Mouse (Mus musculus) forebrain, embryonic 14.5 days (tissue): ENCODE results near the gene Wbp1l. TPM values are rescaled to one million over a fixed set of nuclear protein-coding genes. Genes with fewer than 3 reads are reported as not detected.

ENCODE experiments used
- ATAC-seq: fragments of 200-750 bp; cut with Nextera tagmentation; 2 replicates; pipeline ENCODE4 v1.8.0; 2017; ENCODE audit warnings: mild to moderate bottlenecking, moderate library complexity
- DNase-seq: peaks from one replicate; pipeline ENCODE4 v3.0.0-alpha.2; 2015; ENCODE audit warnings: low spot score
- H3K27ac ChIP-seq: fragments of 300-500 bp; sonication (generic); 2 replicates; pipeline ENCODE4 v1.5.1; 2014; ENCODE audit warnings: low read depth, mild to moderate bottlenecking, control low read depth, low read length, moderate library complexity
- H3K27me3 ChIP-seq: fragments of 300-500 bp; sonication (generic); replicated peaks from 2 replicates; pipeline ENCODE4 v1.6.1; 2014; ENCODE audit warnings: low read length, control low read depth, mixed read lengths; ENCODE audit not compliant: control insufficient read depth, insufficient read depth
- H3K36me3 ChIP-seq: fragments of 300-500 bp; sonication (generic); 2 replicates; pipeline ENCODE4 v1.6.1; 2014; ENCODE audit warnings: low read length, control low read depth; ENCODE audit not compliant: control insufficient read depth, insufficient read depth
- H3K4me1 ChIP-seq: fragments of 300-500 bp; sonication (generic); 2 replicates; pipeline ENCODE4 v1.6.1; 2014; ENCODE audit warnings: antibody characterized with exemption, low read length, control low read depth; ENCODE audit not compliant: control insufficient read depth, insufficient read depth
- H3K4me2 ChIP-seq: fragments of 300-500 bp; sonication (generic); 2 replicates; pipeline ENCODE4 v1.6.1; 2014; ENCODE audit warnings: mild to moderate bottlenecking, control low read depth, low read length
- H3K4me3 ChIP-seq: fragments of 300-500 bp; sonication (generic); 2 replicates; pipeline ENCODE4 v1.5.1; 2014; ENCODE audit warnings: low read depth, low read length, control low read depth
- H3K9ac ChIP-seq: fragments of 300-500 bp; sonication (generic); 2 replicates; pipeline ENCODE4 v1.6.1; 2014; ENCODE audit warnings: mild to moderate bottlenecking, low read length, control low read depth, moderate library complexity
- H3K9me3 ChIP-seq: fragments of 300-500 bp; sonication (generic); replicated peaks from 2 replicates; pipeline ENCODE4 v1.6.1; 2016; ENCODE audit warnings: low read length, control low read depth, mixed read lengths; ENCODE audit not compliant: control insufficient read depth
- WGBS: fragments of 180-500 bp; shearing (Covaris S2); extraction: QIAGEN DNeasy Blood & Tissue Kit; methylation state at CpG from one replicate; pipeline ENCODE4 v1.1.7; 2014; 5-methylcytosine and 5-hydroxymethylcytosine counted together
- polyA plus RNA-seq: library from polyadenylated mRNA; unstranded; fragments of >200 nt; fragmentation: Nextera tagmentation; extraction: Ambion mirVana; gene quantifications from 2 replicates; pipeline ENCODE4 v1.2.1, GENCODE M21; 2014

Gene Wbp1l
- polyA plus RNA-seq, 1 experiment from 2014 or later: 23.6 TPM

DNA sequence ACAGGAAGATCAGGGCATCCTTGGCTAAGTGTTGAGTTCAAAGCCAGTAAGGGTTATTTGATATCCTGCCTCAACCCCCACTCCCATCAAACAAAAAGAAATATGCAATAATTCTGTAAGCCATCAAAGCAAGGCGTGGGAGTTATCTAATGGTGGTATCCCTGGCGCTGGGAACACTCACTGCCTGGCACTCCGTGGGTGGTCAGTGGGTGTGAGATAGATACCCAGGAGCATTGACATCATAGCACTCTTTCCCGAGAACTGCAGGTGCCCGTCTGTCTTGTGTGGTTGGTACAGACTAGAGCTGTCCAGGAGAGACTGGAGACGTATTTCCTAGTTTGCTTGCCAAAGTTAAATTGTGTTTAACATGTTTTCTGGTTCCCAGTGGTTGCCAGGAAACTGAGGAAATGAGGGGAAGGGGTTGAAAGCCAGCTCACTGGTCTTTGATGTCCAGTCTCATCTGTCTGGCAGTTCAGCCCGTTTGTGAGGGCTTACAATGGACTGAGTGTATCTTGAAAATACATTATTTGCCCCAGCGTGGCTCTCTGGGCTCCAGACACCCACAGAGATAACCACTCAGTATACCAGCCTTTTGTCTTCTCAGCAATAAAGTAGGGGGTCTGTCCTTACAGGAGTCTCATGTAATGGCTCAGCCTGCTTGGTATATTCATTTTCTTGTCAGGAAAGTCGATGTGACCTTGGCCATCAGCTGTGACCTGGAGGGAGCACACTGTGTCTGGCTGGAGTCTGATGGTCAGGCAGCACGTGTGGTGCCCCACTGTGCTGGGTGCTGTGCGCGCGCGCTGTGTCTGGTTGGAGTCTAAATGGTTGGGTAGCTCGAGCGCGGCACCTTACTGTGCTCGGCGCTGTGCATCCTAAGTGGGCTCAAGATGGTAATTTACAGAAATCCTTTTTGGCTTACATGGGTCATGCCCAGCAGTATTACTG lies 22.6 kb downstream of the Wbp1l start:
- no peaks in the 10 kb centered on the region for H3K27me3 ChIP-seq
- H3K4me3 ChIP-seq: no peak overlapping the region
- H3K9me3 ChIP-seq: no peaks in the 10 kb centered on the region
- DNase-seq: no peak
- 69% methylated on average over 19 of the region's 19 CpGs for WGBS
- H3K4me2 ChIP-seq: no peak overlapping the region
- no peak overlapping the region for H3K27ac ChIP-seq
- ATAC-seq: no peak
- peaks cover 13% of the 10 kb centered on the region for H3K4me1 ChIP-seq
- H3K36me3 ChIP-seq: peaks cover 7% of the 10 kb centered on the region; the same call in 1 of the 2 replicates
- no peak overlapping the region for H3K9ac ChIP-seq

DNA sequence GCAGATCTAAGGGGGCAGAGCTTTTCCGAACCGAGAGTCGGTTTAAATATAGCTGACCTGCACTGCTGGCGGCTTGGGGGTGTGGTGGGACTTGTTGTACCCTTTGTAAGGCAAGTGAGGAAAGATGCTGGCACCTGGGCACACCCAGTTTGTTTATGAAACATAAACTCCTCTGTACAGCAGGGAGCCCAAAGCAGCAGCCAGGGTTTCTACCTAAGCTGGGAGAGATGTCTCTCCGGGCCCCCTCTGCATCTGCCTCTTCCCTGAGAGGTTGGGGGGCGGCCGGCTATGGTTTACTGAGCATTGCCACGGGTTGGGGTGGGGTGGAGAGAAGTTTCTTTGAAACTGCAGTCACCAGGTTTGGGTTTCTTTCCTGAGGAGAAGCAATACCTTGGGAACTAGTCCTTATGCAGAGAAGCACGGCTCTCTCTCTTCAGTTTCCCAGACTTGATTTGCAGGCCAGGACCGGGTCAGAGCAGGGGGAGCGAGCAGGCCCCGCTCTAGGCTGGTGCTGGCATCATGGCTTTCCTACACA lies 23.8 kb downstream of the Wbp1l start:
- no peaks in the 10 kb centered on the region for H3K9me3 ChIP-seq
- H3K4me1 ChIP-seq: peaks cover 13% of the 10 kb centered on the region
- WGBS: 40% methylated on average over 12 of the region's 12 CpGs
- H3K9ac ChIP-seq: peak overlapping the region; percentile 29; the same call in 1 of the 2 replicates
- H3K4me3 ChIP-seq: no peak overlapping the region
- no peak for ATAC-seq
- peak overlapping the region; percentile 18; the same call in 1 of the 2 replicates for H3K4me2 ChIP-seq
- no peak for DNase-seq
- H3K27me3 ChIP-seq: no peaks in the 10 kb centered on the region
- peaks cover 5% of the 10 kb centered on the region; the same call in 1 of the 2 replicates for H3K36me3 ChIP-seq
- H3K27ac ChIP-seq: no peak overlapping the region

DNA sequence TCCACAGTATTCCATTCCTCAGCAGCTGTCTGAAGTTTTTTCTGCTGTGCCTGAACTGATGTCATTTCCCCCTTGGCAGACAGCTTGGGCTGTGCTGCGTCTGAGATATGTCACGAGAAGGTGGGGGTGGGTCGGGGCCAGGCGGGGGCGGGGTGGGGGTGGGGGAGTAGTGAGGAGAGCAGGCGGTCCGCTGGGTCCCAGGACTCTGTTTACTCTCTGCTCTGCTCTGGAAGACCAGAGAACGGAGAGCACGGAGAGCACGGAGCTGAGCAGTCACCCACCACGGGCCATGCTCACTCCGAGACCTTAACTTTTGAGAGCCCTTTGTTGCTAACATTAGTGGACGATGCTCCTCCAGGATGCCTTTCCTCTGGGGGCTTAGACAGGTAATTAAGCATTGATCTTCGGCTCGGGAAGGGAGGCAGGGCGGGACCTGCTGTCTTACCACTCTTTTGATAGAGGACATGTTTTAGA lies 24.3 kb downstream of the Wbp1l start:
- no peaks in the 10 kb centered on the region for H3K9me3 ChIP-seq
- H3K4me1 ChIP-seq: peaks cover 13% of the 10 kb centered on the region
- WGBS: 8% methylated on average over 16 of the region's 16 CpGs
- DNase-seq (peak; percentile 51), ATAC-seq (0 out of 2 replicates have a peak, but pooled peaks have one; percentile 32)
- H3K4me2 ChIP-seq: peak overlapping the region; percentile 18
- no peaks in the 10 kb centered on the region for H3K27me3 ChIP-seq
- H3K36me3 ChIP-seq: peaks cover 5% of the 10 kb centered on the region; the same call in 1 of the 2 replicates
- no peak overlapping the region for H3K4me3 ChIP-seq
- no peak overlapping the region for H3K27ac ChIP-seq
- peak overlapping the region; percentile 29; the same call in 1 of the 2 replicates for H3K9ac ChIP-seq

DNA sequence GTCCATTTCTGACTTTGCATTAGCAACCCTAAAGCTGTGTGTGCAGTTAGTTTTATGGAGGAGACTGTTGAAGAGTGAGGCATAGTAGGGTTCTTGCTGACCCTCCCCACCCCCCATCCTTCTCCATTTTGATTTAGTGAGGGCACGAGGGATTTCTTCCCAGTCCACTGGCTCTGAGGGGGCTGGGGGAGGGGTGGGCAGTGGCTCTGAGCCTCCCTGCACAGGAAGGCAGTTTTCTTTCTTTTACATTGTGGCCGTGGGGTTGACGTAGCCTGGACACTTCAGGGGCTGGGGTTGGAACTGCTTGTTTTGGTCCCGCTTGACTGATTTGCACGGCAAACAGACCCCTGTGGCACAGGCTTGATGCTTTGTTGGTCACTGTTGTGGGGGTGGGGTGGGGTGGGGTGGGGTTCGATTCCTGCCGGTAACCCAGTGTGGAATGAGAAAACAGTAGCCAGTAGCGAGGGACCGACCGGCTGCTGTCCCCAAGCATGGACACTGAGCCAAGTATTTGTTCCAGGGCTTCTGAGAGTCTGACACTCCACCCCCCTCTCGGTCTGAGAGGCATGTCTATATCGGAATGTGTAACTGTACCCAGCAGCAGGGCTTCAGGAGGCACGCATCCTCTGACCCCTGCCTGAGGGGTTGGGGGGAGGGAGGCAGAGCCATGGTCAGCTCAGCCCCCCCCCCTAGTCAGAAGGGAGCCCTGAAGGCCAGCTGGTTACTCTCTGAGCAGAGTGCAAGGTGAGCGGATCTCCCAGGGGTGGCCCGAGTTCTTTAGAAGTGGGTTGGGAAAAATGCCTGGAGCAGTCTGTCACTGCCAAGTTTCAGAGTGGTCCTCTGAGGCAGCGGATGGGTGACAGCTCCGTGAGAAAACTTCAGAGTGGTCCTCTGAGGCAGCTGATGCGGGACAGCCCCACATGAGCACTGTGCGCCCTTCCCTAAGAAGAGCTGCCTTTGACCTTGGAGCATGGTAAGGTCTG lies 25.2 kb downstream of the Wbp1l start:
- H3K9me3 ChIP-seq: no peaks in the 10 kb centered on the region
- H3K9ac ChIP-seq: peak overlapping the region; percentile 29; the same call in 1 of the 2 replicates
- peaks cover 5% of the 10 kb centered on the region; the same call in 1 of the 2 replicates for H3K36me3 ChIP-seq
- no peak overlapping the region; the same call in 1 of the 2 replicates for H3K27ac ChIP-seq
- ATAC-seq: no peak
- peaks cover 13% of the 10 kb centered on the region for H3K4me1 ChIP-seq
- H3K27me3 ChIP-seq: no peaks in the 10 kb centered on the region
- H3K4me2 ChIP-seq: peak overlapping the region; percentile 18
- 27% methylated on average over 19 of the region's 19 CpGs for WGBS
- no peak overlapping the region for H3K4me3 ChIP-seq
- DNase-seq: peak; percentile 28

DNA sequence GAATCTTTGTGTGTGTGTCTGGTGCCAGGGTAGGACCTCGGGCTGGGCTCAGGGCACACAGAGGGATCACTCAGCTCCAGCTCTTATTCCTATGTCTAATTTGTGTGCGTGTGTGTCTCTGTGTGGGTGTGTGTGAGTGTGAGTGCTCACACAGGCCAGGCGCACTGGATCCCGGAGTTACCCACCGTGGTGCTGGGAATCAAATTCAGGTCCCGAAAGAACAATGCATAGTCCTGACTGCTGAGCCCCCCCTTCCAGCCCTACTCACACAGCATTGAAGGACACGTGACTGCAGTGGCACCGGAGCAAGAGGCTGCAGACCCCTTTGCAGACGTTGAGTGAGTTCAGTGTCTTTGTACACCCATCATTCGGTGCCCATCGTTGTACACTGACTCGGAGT lies 26.1 kb downstream of the Wbp1l start:
- no peak overlapping the region for H3K4me2 ChIP-seq
- H3K36me3 ChIP-seq: peaks cover 5% of the 10 kb centered on the region; the same call in 1 of the 2 replicates
- H3K4me3 ChIP-seq: no peak overlapping the region
- no peak overlapping the region for H3K9ac ChIP-seq
- 97% methylated on average over 12 of the region's 12 CpGs for WGBS
- no peaks in the 10 kb centered on the region for H3K9me3 ChIP-seq
- H3K27ac ChIP-seq: no peak overlapping the region
- no peaks in the 10 kb centered on the region for H3K27me3 ChIP-seq
- ATAC-seq: no peak
- DNase-seq: no peak
- H3K4me1 ChIP-seq: peaks cover 13% of the 10 kb centered on the region

DNA sequence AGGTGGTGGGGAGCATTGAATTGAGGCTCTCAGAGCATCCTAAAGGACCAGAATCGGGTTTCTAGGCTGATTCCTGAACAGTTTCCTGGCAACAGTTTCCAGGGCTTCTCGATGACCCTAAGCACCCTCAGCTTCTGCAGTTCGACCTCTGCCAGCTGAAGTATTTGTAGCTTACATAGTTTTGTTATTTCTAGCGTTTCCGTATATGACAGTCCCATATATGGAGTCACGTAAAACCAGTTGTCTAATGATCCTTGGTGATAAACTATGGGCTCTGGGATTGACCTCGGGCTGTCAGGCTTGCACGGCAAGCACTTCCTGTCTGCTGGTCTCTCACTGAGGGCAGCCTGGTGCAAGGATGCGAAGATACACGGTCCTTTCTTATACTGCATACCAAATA lies 26.6 kb downstream of the Wbp1l start:
- no peak for DNase-seq
- no peak overlapping the region for H3K27ac ChIP-seq
- H3K9me3 ChIP-seq: no peaks in the 10 kb centered on the region
- H3K36me3 ChIP-seq: peaks cover 5% of the 10 kb centered on the region; the same call in 1 of the 2 replicates
- no peak overlapping the region for H3K4me2 ChIP-seq
- H3K4me3 ChIP-seq: no peak overlapping the region
- no peak overlapping the region for H3K9ac ChIP-seq
- H3K4me1 ChIP-seq: peaks cover 13% of the 10 kb centered on the region
- H3K27me3 ChIP-seq: no peaks in the 10 kb centered on the region
- ATAC-seq: no peak
- 89% methylated on average over 10 of the region's 10 CpGs for WGBS

DNA sequence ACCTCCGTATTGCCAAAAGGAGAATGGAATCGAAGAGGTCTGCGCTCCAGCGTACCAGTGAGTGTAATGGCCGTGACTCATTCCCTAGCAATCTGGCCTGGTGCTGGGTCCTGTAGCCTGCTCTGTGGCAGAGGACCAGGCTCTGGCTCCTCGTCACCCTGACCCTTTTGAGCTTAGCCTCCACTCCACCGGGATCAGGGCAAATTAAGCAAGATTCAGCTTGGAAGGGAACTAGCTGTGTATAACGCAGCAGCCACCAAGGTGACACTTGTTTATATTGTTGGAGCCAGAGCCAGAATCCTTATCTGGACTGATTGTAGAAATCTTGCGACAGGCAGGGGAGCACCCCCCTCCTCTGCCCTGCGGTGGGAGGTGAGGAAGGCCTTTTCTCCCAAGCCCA lies 29.5 kb downstream of the Wbp1l start:
- Histone ChIP-seq H3K27me3 (no peaks in the 10 kb centered on the region), H3K36me3 (peaks cover 5% of the 10 kb centered on the region; the same call in 1 of the 2 replicates), H3K4me3 (no peak overlapping the region), H3K4me2 (no peak overlapping the region), H3K9ac (no peak overlapping the region), H3K9me3 (no peaks in the 10 kb centered on the region), H3K4me1 (peaks cover 5% of the 10 kb centered on the region), H3K27ac (no peak overlapping the region)
- no peak for DNase-seq
- 93% methylated on average over 10 of the region's 10 CpGs for WGBS
- no peak for ATAC-seq

DNA sequence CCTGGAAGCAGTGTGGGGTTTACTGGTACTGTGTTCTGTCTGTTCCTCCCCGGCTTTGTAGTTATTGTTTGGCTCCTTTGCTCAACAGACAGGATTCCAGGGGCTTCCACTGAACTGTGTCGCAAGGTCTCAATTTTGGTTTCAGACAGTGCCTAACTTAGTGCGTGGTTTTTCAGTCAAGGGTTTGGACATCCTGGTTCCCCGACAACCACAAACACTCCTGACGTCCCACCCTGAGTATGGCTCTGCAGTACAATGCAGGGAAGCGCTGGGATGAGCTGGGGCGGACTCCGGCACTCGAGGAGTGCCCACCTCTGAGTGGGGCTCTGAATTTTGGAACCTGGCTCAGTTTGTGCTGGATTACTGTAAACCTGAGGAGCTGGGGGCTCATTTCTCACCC lies 30.9 kb downstream of the Wbp1l start:
- ATAC-seq: no peak
- H3K27me3 ChIP-seq: no peaks in the 10 kb centered on the region
- H3K4me3 ChIP-seq: no peak overlapping the region
- H3K4me1 ChIP-seq: no peaks in the 10 kb centered on the region
- no peak overlapping the region for H3K27ac ChIP-seq
- no peak for DNase-seq
- H3K36me3 ChIP-seq: peaks cover 5% of the 10 kb centered on the region; the same call in 1 of the 2 replicates
- H3K9me3 ChIP-seq: no peaks in the 10 kb centered on the region
- no peak overlapping the region for H3K4me2 ChIP-seq
- 83% methylated on average over 9 of the region's 9 CpGs for WGBS
- H3K9ac ChIP-seq: no peak overlapping the region
